Mouse (Mus musculus) liver, embryonic 14.5 days (tissue): ENCODE data around the gene Il1b. TPM values are rescaled to one million over a fixed set of nuclear protein-coding genes. Genes with fewer than 3 reads are reported as not detected.

ENCODE experiments used
- ATAC-seq: fragments of 200-750 bp; cut with Nextera tagmentation; 2 replicates; pipeline ENCODE4 v1.8.0; 2017; ENCODE audit warnings: moderate number of reproducible peaks, mild to moderate bottlenecking, moderate library complexity; ENCODE audit not compliant: insufficient read depth
- DNase-seq, 3 experiments: peaks; one replicate each; pipeline ENCODE4 v3.0.0-alpha.2; 2012 to 2013; ENCODE audit warnings: low read depth in 3 of 3, low spot score in 3 of 3
- H3K27ac ChIP-seq: fragments of 300-500 bp; sonication (generic); 2 replicates; pipeline ENCODE4 v1.5.1; 2014; ENCODE audit warnings: moderate library complexity, mild to moderate bottlenecking, control low read depth, inconsistent platforms
- H3K27me3 ChIP-seq: fragments of 300-500 bp; sonication (generic); 2 replicates; pipeline ENCODE4 v1.6.1; 2014; ENCODE audit warnings: mild to moderate bottlenecking, low read length, moderate library complexity; ENCODE audit not compliant: control insufficient read depth, insufficient read depth
- H3K36me3 ChIP-seq: fragments of 300-500 bp; sonication (generic); replicated peaks from 2 replicates; pipeline ENCODE4 v1.6.1; 2014; ENCODE audit warnings: low read depth; ENCODE audit not compliant: control insufficient read depth, insufficient read depth
- H3K4me1 ChIP-seq, 2 experiments: fragments of 200-500 bp in 1 of 2; fragments of 300-500 bp in 1 of 2; sonication (generic) in 1 of 2; replicated peaks; 2 replicates each; pipeline ENCODE4 v1.6.1; 2012 to 2014; ENCODE audit warnings: antibody characterized with exemption in 1 of 2, inconsistent platforms in 1 of 2, low read length in 1 of 2; ENCODE audit not compliant: control insufficient read depth in 2 of 2, insufficient read depth in 2 of 2
- H3K4me2 ChIP-seq: fragments of 300-500 bp; sonication (generic); 2 replicates; pipeline ENCODE4 v1.6.1; 2014; ENCODE audit warnings: low read depth, mild to moderate bottlenecking, control low read depth, moderate library complexity
- H3K4me3 ChIP-seq, 2 experiments: fragments of 200-500 bp in 1 of 2; fragments of 300-500 bp in 1 of 2; sonication (generic) in 1 of 2; 2 replicates each; pipeline ENCODE4 v1.5.1; 2012 to 2014; ENCODE audit warnings: low read depth in 2 of 2, low read length in 2 of 2, mild to moderate bottlenecking in 2 of 2, control low read depth in 1 of 2, inconsistent platforms in 1 of 2, moderate library complexity in 1 of 2; ENCODE audit not compliant: insufficient read depth in 1 of 2
- H3K9ac ChIP-seq: fragments of 300-500 bp; sonication (generic); replicated peaks from 2 replicates; pipeline ENCODE4 v1.6.1; 2014; ENCODE audit warnings: mild to moderate bottlenecking, control low read depth, moderate library complexity
- H3K9me3 ChIP-seq: fragments of 300-500 bp; sonication (generic); 2 replicates; pipeline ENCODE4 v1.6.1; 2016; ENCODE audit warnings: low read length, mixed read lengths; ENCODE audit not compliant: control insufficient read depth
- CTCF ChIP-seq: IDR thresholded peaks from 2 replicates; pipeline ENCODE4 v1.5.1; 2016; ENCODE audit warnings: antibody characterized with exemption, low read depth, control low read depth
- EP300 ChIP-seq: IDR thresholded peaks from 2 replicates; pipeline ENCODE4 v1.6.1; 2016; ENCODE audit warnings: antibody characterized with exemption, low read depth
- WGBS: fragments of 180-500 bp; shearing (Covaris S2); extraction: QIAGEN DNeasy Blood & Tissue Kit; methylation state at CpG from one replicate; pipeline ENCODE4 v1.1.7; 2014; ENCODE audit not compliant: insufficient replicate concordance; 5-methylcytosine and 5-hydroxymethylcytosine counted together
- polyA plus RNA-seq, 2 experiments: library from polyadenylated mRNA; depleted of rRNA in 1 of 2; stranded (reverse) in 1 of 2; unstranded in 1 of 2; fragments of >200 nt; fragmentation: Nextera tagmentation in 1 of 2; extraction: Ambion mirVana in 1 of 2; gene quantifications; 2 replicates each; pipeline versions ENCODE4 v1.2.1 to v1.2.3; 2012 to 2014

The Il1b gene
- polyA plus RNA-seq, 2 experiments: 0.18 to 0.19 TPM

DNA sequence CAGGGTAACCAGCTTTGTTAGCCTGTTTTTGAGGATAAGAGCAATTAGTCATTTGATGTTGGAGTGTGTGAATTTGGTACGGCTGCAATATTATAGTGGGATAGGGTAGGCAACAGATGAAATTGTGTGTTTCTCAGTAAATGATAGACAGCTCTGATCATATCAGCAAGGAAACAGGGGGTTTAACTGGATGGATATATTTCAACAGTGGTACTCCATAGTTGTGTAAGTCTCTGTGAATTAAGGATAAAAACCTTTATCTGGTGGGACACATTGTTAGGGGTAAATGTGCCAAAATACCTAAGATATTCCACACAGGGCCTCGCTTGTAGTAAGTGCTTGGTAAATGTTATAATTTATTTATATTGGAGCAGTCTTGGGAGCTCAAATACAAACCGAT, 31.4 kb upstream of the Il1b start:
- H3K4me2 ChIP-seq: no peak overlapping the region
- H3K27me3 ChIP-seq: no peaks in the 10 kb centered on the region
- no peaks in the 10 kb centered on the region for H3K36me3 ChIP-seq
- ATAC-seq: no peak
- no peaks in the 10 kb centered on the region for H3K9me3 ChIP-seq
- H3K4me1 ChIP-seq: no peaks in the 10 kb centered on the region
- DNase-seq: no peak
- TF ChIP-seq EP300: no peak
- no peak for TF ChIP-seq CTCF
- no peak overlapping the region for H3K4me3 ChIP-seq
- 41% methylated on average over 3 of the region's 3 CpGs for WGBS
- no peak overlapping the region for H3K27ac ChIP-seq
- no peak overlapping the region for H3K9ac ChIP-seq

DNA sequence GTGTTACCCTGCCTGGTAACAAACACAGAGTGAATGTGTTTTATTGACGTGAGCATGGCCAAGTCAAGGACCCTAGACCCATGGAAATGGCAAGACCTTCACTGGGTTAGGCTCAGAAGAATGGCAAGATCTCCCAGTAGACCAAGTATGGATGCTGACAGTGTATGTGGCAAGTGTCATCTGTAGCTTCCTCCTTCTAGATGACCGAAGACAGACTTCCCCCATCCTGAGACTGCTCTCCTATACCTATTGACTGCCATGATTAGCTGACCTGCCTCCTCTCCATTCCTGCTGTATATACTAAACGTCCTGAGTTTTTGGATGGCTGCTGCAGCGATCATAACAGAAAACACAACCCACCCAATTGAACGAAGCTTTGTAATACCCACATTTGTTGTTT, 30.9 kb upstream of the Il1b start:
- ATAC-seq (no peak), DNase-seq (no peak)
- WGBS: 65% methylated on average over 5 of the region's 5 CpGs
- TF ChIP-seq CTCF: no peak
- TF ChIP-seq EP300: no peak
- H3K4me3 ChIP-seq: no peak overlapping the region
- H3K4me1 ChIP-seq: no peaks in the 10 kb centered on the region
- H3K9ac ChIP-seq: no peak overlapping the region
- no peaks in the 10 kb centered on the region for H3K36me3 ChIP-seq
- H3K27me3 ChIP-seq: no peaks in the 10 kb centered on the region
- H3K9me3 ChIP-seq: no peaks in the 10 kb centered on the region
- no peak overlapping the region for H3K27ac ChIP-seq
- H3K4me2 ChIP-seq: no peak overlapping the region

DNA sequence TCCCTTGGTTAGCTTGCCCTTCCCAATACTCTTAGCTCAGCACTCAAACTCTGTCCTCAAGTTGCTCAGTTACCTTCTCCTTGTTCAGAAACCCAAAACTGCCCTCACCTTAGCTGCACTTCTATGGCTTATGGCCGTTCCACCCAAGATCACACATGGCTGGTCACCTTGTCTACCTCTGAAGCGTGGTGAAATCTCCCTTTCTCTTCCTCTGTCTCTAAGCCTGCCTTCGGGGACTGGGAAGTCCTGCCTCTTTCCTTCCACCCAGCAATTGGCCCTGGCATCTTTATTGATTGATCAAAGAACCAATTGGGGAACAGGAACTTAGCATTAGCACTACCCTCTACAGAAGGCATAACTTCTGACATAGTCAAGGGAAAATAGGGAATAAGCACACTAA, 27.2 kb upstream of the Il1b start:
- H3K9ac ChIP-seq: no peak overlapping the region
- H3K9me3 ChIP-seq: no peaks in the 10 kb centered on the region
- no peaks in the 10 kb centered on the region for H3K4me1 ChIP-seq
- no peak for DNase-seq
- TF ChIP-seq CTCF (no peak), EP300 (no peak)
- WGBS: 50% methylated on average over 3 of the region's 3 CpGs
- no peaks in the 10 kb centered on the region for H3K27me3 ChIP-seq
- H3K4me2 ChIP-seq: no peak overlapping the region
- H3K4me3 ChIP-seq: no peak overlapping the region
- no peaks in the 10 kb centered on the region for H3K36me3 ChIP-seq
- ATAC-seq: no peak
- H3K27ac ChIP-seq: no peak overlapping the region

DNA sequence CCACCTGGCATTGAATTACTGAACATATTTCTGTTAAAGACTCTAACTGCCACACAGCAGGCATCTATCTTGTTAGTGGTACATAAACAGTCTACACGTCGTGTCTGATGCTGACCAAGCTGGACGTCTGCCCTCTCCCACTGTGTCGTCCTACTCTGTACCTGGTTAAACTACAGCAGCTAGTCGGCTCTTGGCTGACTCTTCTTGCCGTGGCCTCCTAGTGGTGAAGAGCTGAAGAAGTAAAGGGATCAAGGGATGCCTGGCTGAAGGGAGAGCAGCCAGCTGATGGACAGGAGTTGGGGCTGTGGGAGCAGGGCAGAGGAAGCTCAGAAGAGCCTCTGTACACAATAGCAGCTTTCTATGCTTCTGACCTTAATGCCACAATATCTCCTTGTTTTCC, 22.6 kb upstream of the Il1b start:
- WGBS: 28% methylated on average over 6 of the region's 6 CpGs
- TF ChIP-seq EP300 (no peak), CTCF (peak; percentile 63)
- no peak overlapping the region for H3K9ac ChIP-seq
- DNase-seq (no peak), ATAC-seq (no peak)
- no peak overlapping the region for H3K4me3 ChIP-seq
- H3K4me2 ChIP-seq: no peak overlapping the region
- no peaks in the 10 kb centered on the region for H3K9me3 ChIP-seq
- H3K36me3 ChIP-seq: no peaks in the 10 kb centered on the region
- no peaks in the 10 kb centered on the region for H3K4me1 ChIP-seq
- no peaks in the 10 kb centered on the region for H3K27me3 ChIP-seq
- no peak overlapping the region for H3K27ac ChIP-seq

DNA sequence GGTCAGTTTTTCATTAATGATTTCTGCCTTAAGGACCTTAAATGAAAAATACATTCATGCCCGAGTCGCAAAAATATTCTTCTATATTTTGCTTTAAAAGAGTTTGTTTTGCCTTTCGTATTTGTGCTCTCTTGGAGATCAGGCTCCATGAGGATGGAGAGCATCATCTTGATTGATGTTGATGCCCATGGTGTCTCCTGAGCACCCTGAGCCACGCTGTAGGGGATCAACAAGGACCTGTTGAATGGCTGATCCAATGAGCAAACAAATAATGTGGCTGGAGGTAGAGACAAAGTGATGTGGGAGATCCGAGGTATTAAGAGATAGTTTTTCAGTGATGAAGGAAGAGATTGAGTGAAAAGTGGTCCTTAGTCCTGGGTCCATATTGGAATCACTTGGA, 19.2 kb upstream of the Il1b start:
- WGBS: 66% methylated on average over 5 of the region's 5 CpGs
- no peak for DNase-seq

More for the DNA sequence above, 19.2 kb upstream of the Il1b start:
- no peaks in the 10 kb centered on the region for H3K4me1 ChIP-seq
- no peak overlapping the region for H3K9ac ChIP-seq
- H3K27me3 ChIP-seq: no peaks in the 10 kb centered on the region
- no peak for ATAC-seq
- no peak overlapping the region for H3K4me2 ChIP-seq
- TF ChIP-seq CTCF: no peak
- no peak for TF ChIP-seq EP300
- H3K36me3 ChIP-seq: no peaks in the 10 kb centered on the region
- H3K27ac ChIP-seq: no peak overlapping the region
- no peaks in the 10 kb centered on the region for H3K9me3 ChIP-seq
- H3K4me3 ChIP-seq: no peak overlapping the region
